Mouse (Mus musculus) limb, embryonic 13.5 days (tissue): Measurements from ENCODE around the gene Adad2. TPM values are rescaled to one million over a fixed set of nuclear protein-coding genes. Genes with fewer than 3 reads are reported as not detected.

ENCODE experiments used
- ATAC-seq: fragments of 200-750 bp; cut with Nextera tagmentation; 2 replicates; pipeline ENCODE4 v1.8.0; 2017; ENCODE audit warnings: low read depth, moderate number of reproducible peaks, moderate TSS enrichment; ENCODE audit not compliant: low FRiP score
- H3K27ac ChIP-seq: fragments of 300-500 bp; sonication (generic); 2 replicates; pipeline ENCODE4 v1.5.1; 2015; ENCODE audit warnings: inconsistent platforms, mild to moderate bottlenecking, moderate library complexity
- H3K27me3 ChIP-seq: fragments of 300-500 bp; sonication (generic); 2 replicates; pipeline ENCODE4 v1.6.1; 2015; ENCODE audit warnings: mild to moderate bottlenecking, inconsistent platforms
- H3K36me3 ChIP-seq: fragments of 300-500 bp; sonication (generic); 2 replicates; pipeline ENCODE4 v1.6.1; 2015; ENCODE audit warnings: inconsistent platforms, mild to moderate bottlenecking, moderate library complexity
- H3K4me1 ChIP-seq: fragments of 300-500 bp; sonication (generic); 2 replicates; pipeline ENCODE4 v1.6.1; 2015; ENCODE audit warnings: inconsistent platforms
- H3K4me2 ChIP-seq: fragments of 300-500 bp; sonication (generic); replicated peaks from 2 replicates; pipeline ENCODE4 v1.6.1; 2015; ENCODE audit warnings: inconsistent platforms, mild to moderate bottlenecking, moderate library complexity
- H3K4me3 ChIP-seq: fragments of 300-500 bp; sonication (generic); 2 replicates; pipeline ENCODE4 v1.5.1; 2015; ENCODE audit warnings: moderate library complexity, mild to moderate bottlenecking, inconsistent platforms
- H3K9ac ChIP-seq: fragments of 300-500 bp; sonication (generic); 2 replicates; pipeline ENCODE4 v1.6.1; 2015; ENCODE audit warnings: mild to moderate bottlenecking, inconsistent platforms
- H3K9me3 ChIP-seq: fragments of 300-500 bp; sonication (generic); 2 replicates; pipeline ENCODE4 v1.6.1; 2016; ENCODE audit warnings: inconsistent platforms
- WGBS: fragments of 180-500 bp; shearing (Covaris S2); methylation state at CpG from one replicate; pipeline ENCODE4 v1.1.7; 2015; 5-methylcytosine and 5-hydroxymethylcytosine counted together
- polyA plus RNA-seq: library from polyadenylated mRNA; unstranded; fragments of >200 nt; fragmentation: Nextera tagmentation; extraction: Ambion mirVana; gene quantifications from 2 replicates; pipeline ENCODE4 v1.2.1, GENCODE M21; 2015

The Adad2 gene
- polyA plus RNA-seq, 1 experiment from 2014 or later, result 0.19 TPM

- Histone ChIP-seq H3K36me3 (no peaks in the 10 kb centered on the region), H3K27me3 (peaks cover 16% of the 10 kb centered on the region), H3K4me3 (peak overlapping the region; percentile 42), H3K27ac (no peak overlapping the region), H3K9ac (peak overlapping the region; percentile 61), H3K4me1 (peaks cover 5% of the 10 kb centered on the region; the same call in 1 of the 2 replicates), H3K4me2 (peak overlapping the region; percentile 60), H3K9me3 (no peaks in the 10 kb centered on the region)
- no peak for ATAC-seq
- WGBS, result 23% methylated on average over 20 of the region's 24 CpGs
Measured at GRCm38 (mm10) chr8:119585901-119586300, 26.6 kb upstream of the Adad2 start.

- Histone ChIP-seq H3K27ac (no peak overlapping the region), H3K4me2 (no peak overlapping the region), H3K27me3 (peaks cover 16% of the 10 kb centered on the region), H3K9me3 (no peaks in the 10 kb centered on the region), H3K36me3 (no peaks in the 10 kb centered on the region), H3K9ac (no peak overlapping the region), H3K4me1 (peaks cover 5% of the 10 kb centered on the region; the same call in 1 of the 2 replicates), H3K4me3 (no peak overlapping the region)
- no peak for ATAC-seq
- 57% methylated on average over 4 of the region's 4 CpGs for WGBS
Measured at GRCm38 (mm10) chr8:119588321-119588720, 24.2 kb upstream of the Adad2 start.

GRCm38 (mm10) chr8:119588844-119589243 is 23.7 kb upstream of the Adad2 start:
- peaks cover 5% of the 10 kb centered on the region; the same call in 1 of the 2 replicates for H3K4me1 ChIP-seq
- ATAC-seq, result no peak
- H3K27ac ChIP-seq, result no peak overlapping the region
- H3K9me3 ChIP-seq, result no peaks in the 10 kb centered on the region
- 0 out of 2 replicates have a peak overlapping the region, but pooled peaks have one; percentile 35 for H3K9ac ChIP-seq
- no peak overlapping the region for H3K4me2 ChIP-seq
- no peaks in the 10 kb centered on the region for H3K36me3 ChIP-seq
- WGBS, result 22% methylated on average over 10 of the region's 10 CpGs
- peaks cover 16% of the 10 kb centered on the region for H3K27me3 ChIP-seq
- H3K4me3 ChIP-seq, result no peak overlapping the region

GRCm38 (mm10) chr8:119590348-119590747 is 22.2 kb upstream of the Adad2 start:
- no peaks in the 10 kb centered on the region for H3K36me3 ChIP-seq
- no peaks in the 10 kb centered on the region for H3K9me3 ChIP-seq
- H3K4me2 ChIP-seq, result no peak overlapping the region
- WGBS, result 80% methylated on average over 14 of the region's 14 CpGs
- ATAC-seq, result no peak
- no peak overlapping the region for H3K27ac ChIP-seq
- no peak overlapping the region for H3K9ac ChIP-seq
- peaks cover 9% of the 10 kb centered on the region; the same call in 1 of the 2 replicates for H3K27me3 ChIP-seq
- no peak overlapping the region for H3K4me3 ChIP-seq
- H3K4me1 ChIP-seq, result peaks cover 5% of the 10 kb centered on the region; the same call in 1 of the 2 replicates

GRCm38 (mm10) chr8:119591456-119591855 is 21.1 kb upstream of the Adad2 start:
- ATAC-seq, result no peak
- WGBS, result 86% methylated on average over 7 of the region's 7 CpGs
- H3K4me2 ChIP-seq, result no peak overlapping the region

GRCm38 (mm10) chr8:119603771-119604170 is 8.8 kb upstream of the Adad2 start:
- H3K36me3 ChIP-seq, result peaks cover 41% of the 10 kb centered on the region
- peaks cover 11% of the 10 kb centered on the region for H3K4me1 ChIP-seq
- no peaks in the 10 kb centered on the region for H3K27me3 ChIP-seq
- peak overlapping the region; percentile 92 for H3K4me2 ChIP-seq
- no peaks in the 10 kb centered on the region for H3K9me3 ChIP-seq
- ATAC-seq, result no peak
- no peak overlapping the region for H3K27ac ChIP-seq
- WGBS, result 89% methylated on average over 4 of the region's 4 CpGs
- H3K9ac ChIP-seq, result peak overlapping the region; percentile 87
- peak overlapping the region; percentile 78 for H3K4me3 ChIP-seq

More at GRCm38 (mm10) chr8:119591456-119591855, 21.1 kb upstream of the Adad2 start:
- H3K9ac ChIP-seq, result no peak overlapping the region
- no peaks in the 10 kb centered on the region for H3K4me1 ChIP-seq
- H3K4me3 ChIP-seq, result no peak overlapping the region
- H3K27me3 ChIP-seq, result 0 out of 2 replicates have a peak, but pooled peaks cover 1% of the 10 kb centered on the region
- H3K36me3 ChIP-seq, result peaks cover 6% of the 10 kb centered on the region
- no peak overlapping the region for H3K27ac ChIP-seq
- no peaks in the 10 kb centered on the region for H3K9me3 ChIP-seq

GRCm38 (mm10) chr8:119604398-119604803 is 8.1 kb upstream of the Adad2 start:
- Histone ChIP-seq H3K9ac (peak overlapping the region; percentile 87), H3K36me3 (peaks cover 35% of the 10 kb centered on the region), H3K4me1 (peaks cover 11% of the 10 kb centered on the region), H3K4me3 (peak overlapping the region; percentile 78), H3K27ac (no peak overlapping the region), H3K9me3 (0 out of 2 replicates have a peak, but pooled peaks cover 4% of the 10 kb centered on the region), H3K27me3 (no peaks in the 10 kb centered on the region), H3K4me2 (peak overlapping the region; percentile 92)
- no peak for ATAC-seq
- 40% methylated on average over 12 of the region's 12 CpGs for WGBS

- Histone ChIP-seq H3K27ac (no peak within 1 kb of the TSS), H3K9me3 (0 out of 2 replicates have a peak, but pooled peaks cover 4% of the 10 kb centered on the region)
- under 1% methylated on average over 23 of the region's 23 CpGs for WGBS
Measured at GRCm38 (mm10) chr8:119604996-119605395, 7.6 kb upstream of the Adad2 start, which contains the start of gene Taf1c. TSS of gene Taf1c (minus strand) at chr8:119605222.

GRCm38 (mm10) chr8:119606224-119606623 is 6.3 kb upstream of the Adad2 start:
- H3K36me3 ChIP-seq, result peaks cover 17% of the 10 kb centered on the region
- peaks cover 11% of the 10 kb centered on the region for H3K4me1 ChIP-seq
- H3K9ac ChIP-seq, result no peak overlapping the region
- 79% methylated on average over 2 of the region's 2 CpGs for WGBS
- no peaks in the 10 kb centered on the region for H3K27me3 ChIP-seq
- 0 out of 2 replicates have a peak, but pooled peaks cover 4% of the 10 kb centered on the region for H3K9me3 ChIP-seq
- H3K4me2 ChIP-seq, result no peak overlapping the region
- no peak overlapping the region for H3K27ac ChIP-seq
- no peak overlapping the region for H3K4me3 ChIP-seq
- no peak for ATAC-seq

More at GRCm38 (mm10) chr8:119604996-119605395, 7.6 kb upstream of the Adad2 start, which contains the start of gene Taf1c:
- Histone ChIP-seq H3K4me1 (peaks cover 11% of the 10 kb centered on the region), H3K9ac (peak within 1 kb of the TSS; percentile 87), H3K4me3 (peak within 1 kb of the TSS; percentile 78), H3K36me3 (peaks cover 29% of the 10 kb centered on the region), H3K27me3 (no peaks in the 10 kb centered on the region), H3K4me2 (peak within 1 kb of the TSS; percentile 92)
- peak; percentile 82 for ATAC-seq

- no peaks in the 10 kb centered on the region for H3K27me3 ChIP-seq
- H3K27ac ChIP-seq, result no peak overlapping the region
- no peaks in the 10 kb centered on the region for H3K9me3 ChIP-seq
- WGBS, result 66% methylated on average over 14 of the region's 14 CpGs
- H3K4me2 ChIP-seq, result no peak overlapping the region
- no peaks in the 10 kb centered on the region for H3K36me3 ChIP-seq
- no peak overlapping the region for H3K9ac ChIP-seq
- no peak overlapping the region for H3K4me3 ChIP-seq
- H3K4me1 ChIP-seq, result no peaks in the 10 kb centered on the region
- no peak for ATAC-seq
Measured at GRCm38 (mm10) chr8:119615096-119615495, 2.5 kb downstream of the Adad2 start.

- Histone ChIP-seq H3K4me1 (no peaks in the 10 kb centered on the region), H3K9me3 (no peaks in the 10 kb centered on the region), H3K4me3 (no peak overlapping the region), H3K27me3 (no peaks in the 10 kb centered on the region), H3K4me2 (no peak overlapping the region), H3K27ac (no peak overlapping the region), H3K36me3 (no peaks in the 10 kb centered on the region), H3K9ac (no peak overlapping the region)
- ATAC-seq, result no peak
- WGBS, result 73% methylated on average over 7 of the region's 7 CpGs
Measured at GRCm38 (mm10) chr8:119616358-119616757, 3.8 kb downstream of the Adad2 start.

GRCm38 (mm10) chr8:119616811-119617210 is 4.3 kb downstream of the Adad2 start:
- no peak overlapping the region for H3K27ac ChIP-seq
- 91% methylated on average over 4 of the region's 4 CpGs for WGBS
- no peak overlapping the region for H3K9ac ChIP-seq
- H3K4me1 ChIP-seq, result no peaks in the 10 kb centered on the region
- no peaks in the 10 kb centered on the region for H3K36me3 ChIP-seq
- no peak for ATAC-seq
- no peaks in the 10 kb centered on the region for H3K9me3 ChIP-seq
- no peaks in the 10 kb centered on the region for H3K27me3 ChIP-seq
- H3K4me2 ChIP-seq, result no peak overlapping the region
- H3K4me3 ChIP-seq, result no peak overlapping the region

GRCm38 (mm10) chr8:119617586-119617985 is 5.0 kb downstream of the Adad2 start:
- 88% methylated on average over 5 of the region's 5 CpGs for WGBS
- ATAC-seq, result no peak

More at GRCm38 (mm10) chr8:119617586-119617985, 5.0 kb downstream of the Adad2 start:
- Histone ChIP-seq H3K27ac (no peak overlapping the region), H3K36me3 (no peaks in the 10 kb centered on the region), H3K4me3 (no peak overlapping the region), H3K9ac (no peak overlapping the region), H3K27me3 (no peaks in the 10 kb centered on the region), H3K4me1 (no peaks in the 10 kb centered on the region), H3K4me2 (no peak overlapping the region), H3K9me3 (no peaks in the 10 kb centered on the region)
